Mouse (Mus musculus): Measurements from ENCODE around the gene Tcf7l2.

DNA sequence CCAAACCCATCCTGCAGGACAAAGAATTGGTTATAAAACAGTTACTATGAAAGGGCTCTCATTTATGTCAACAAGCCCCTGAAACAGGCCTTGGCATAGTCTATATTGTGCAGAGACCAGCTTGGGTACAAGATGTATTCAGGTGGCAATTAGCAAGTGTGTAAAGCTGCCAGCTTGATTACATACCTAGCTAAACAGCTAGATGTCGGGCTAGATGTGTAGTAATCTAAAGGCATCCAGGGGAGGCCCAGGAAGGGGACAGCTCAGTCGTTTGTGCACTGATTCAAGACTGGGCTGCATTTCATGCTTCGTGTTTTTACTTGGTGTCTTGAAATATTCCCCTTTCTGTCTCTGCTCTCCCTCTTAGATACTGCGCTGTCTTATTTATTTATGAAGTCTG lies 1.9 kb upstream of the Tcf7l2 start:
- TF ChIP-seq CTCF (IDR thresholded peaks at IDR 0.05; ENCODE audit: control insufficient read depth, insufficient read depth, insufficient replicate concordance, low read depth, low read length), result no peak
- TF ChIP-seq POLR2A (IDR thresholded peaks at IDR 0.05; ENCODE audit: control insufficient read depth, low read depth, low read length), result no peak

All from testis, adult 2 months (tissue).